Mouse (Mus musculus) stomach, embryonic 14.5 days (tissue): ENCODE results near the gene Nrros. TPM values are rescaled to one million over a fixed set of nuclear protein-coding genes. Genes with fewer than 3 reads are reported as not detected.
"Not testable (repeated sequence)": the region's sequence is repeated elsewhere in the genome, so short reads cannot be mapped to it uniquely, and the experiment has no call there.

Experiments used
- ATAC-seq: fragments of 200-750 bp; cut with Nextera tagmentation; 2 replicates; pipeline ENCODE4 v1.8.0; 2017; ENCODE audit warnings: low read depth, moderate TSS enrichment; ENCODE audit not compliant: insufficient number of reproducible peaks, insufficient read depth, low FRiP score
- H3K27ac ChIP-seq: fragments of 300-500 bp; sonication (generic); 2 replicates; pipeline ENCODE4 v1.5.1; 2014; ENCODE audit warnings: mild to moderate bottlenecking, low read length, moderate library complexity, mixed read lengths
- H3K27me3 ChIP-seq: fragments of 300-500 bp; sonication (generic); 2 replicates; pipeline ENCODE4 v1.6.1; 2014; ENCODE audit warnings: low read length, control low read depth, mixed read lengths; ENCODE audit not compliant: control insufficient read depth, insufficient read depth
- H3K36me3 ChIP-seq: fragments of 300-500 bp; sonication (generic); 2 replicates; pipeline ENCODE4 v1.6.1; 2014; ENCODE audit warnings: mild to moderate bottlenecking, control low read depth, low read length, moderate library complexity, mixed read lengths; ENCODE audit not compliant: control insufficient read depth, insufficient read depth
- H3K4me1 ChIP-seq: fragments of 300-500 bp; sonication (generic); 2 replicates; pipeline ENCODE4 v1.6.1; 2014; ENCODE audit warnings: low read length, control low read depth, mixed read lengths; ENCODE audit not compliant: control insufficient read depth, insufficient read depth
- H3K4me2 ChIP-seq: fragments of 300-500 bp; sonication (generic); replicated peaks from 2 replicates; pipeline ENCODE4 v1.6.1; 2014; ENCODE audit warnings: low read depth, low read length, control low read depth
- H3K4me3 ChIP-seq: fragments of 300-500 bp; sonication (generic); 2 replicates; pipeline ENCODE4 v1.5.1; 2014; ENCODE audit warnings: low read depth, low read length, control low read depth
- H3K9ac ChIP-seq: fragments of 300-500 bp; sonication (generic); replicated peaks from 2 replicates; pipeline ENCODE4 v1.6.1; 2014; ENCODE audit warnings: low read depth, mild to moderate bottlenecking, control low read depth, low read length, moderate library complexity, mixed read lengths
- H3K9me3 ChIP-seq: fragments of 300-500 bp; sonication (generic); 2 replicates; pipeline ENCODE4 v1.6.1; 2016; ENCODE audit warnings: low read depth, low read length, control low read depth; ENCODE audit not compliant: control insufficient read depth
- WGBS: fragments of 180-500 bp; shearing (Covaris S2); extraction: QIAGEN DNeasy Blood & Tissue Kit; methylation state at CpG from one replicate; pipeline ENCODE4 v1.1.7; 2014; 5-methylcytosine and 5-hydroxymethylcytosine counted together
- polyA plus RNA-seq: library from polyadenylated mRNA; unstranded; fragments of >200 nt; fragmentation: Nextera tagmentation; extraction: Ambion mirVana; gene quantifications from 2 replicates; pipeline ENCODE4 v1.2.1, GENCODE M21; 2014

Gene Nrros
- polyA plus RNA-seq, 1 experiment from 2014 or later = 16.0 TPM

DNA sequence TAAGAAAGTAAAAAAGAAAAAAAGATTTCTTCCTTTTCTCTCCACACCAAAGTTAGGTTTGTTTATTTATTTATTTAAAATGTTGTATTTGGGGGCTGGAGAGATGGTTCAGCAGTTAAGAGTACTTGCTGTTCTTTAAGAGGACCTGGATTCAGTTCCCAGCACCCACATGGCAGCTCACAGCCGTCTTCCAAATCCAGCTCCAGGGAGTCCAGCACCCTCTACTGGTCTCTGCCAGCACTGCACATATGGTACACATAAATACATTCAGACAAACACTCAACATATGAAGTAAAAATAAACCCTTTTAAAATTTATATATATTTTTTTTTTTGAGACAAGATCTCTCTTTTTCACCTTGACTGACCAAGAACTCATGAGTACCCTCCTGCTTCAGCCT lies 59.7 kb downstream of the Nrros start:
- ATAC-seq = no peak
- WGBS = 97% methylated on average over 1 of the region's 1 CpGs

GRCm38 (mm10) chr16:32102295-32102694 lies 63.1 kb downstream of the Nrros start:
- no peak overlapping the region for H3K4me2 ChIP-seq
- WGBS = 92% methylated on average over 13 of the region's 13 CpGs
- no peak for ATAC-seq
- H3K4me1 ChIP-seq = peaks cover 4% of the 10 kb centered on the region; the same call in 1 of the 2 replicates
- H3K9ac ChIP-seq = no peak overlapping the region
- H3K27ac ChIP-seq = no peak overlapping the region
- H3K36me3 ChIP-seq = peaks cover 12% of the 10 kb centered on the region; the same call in 1 of the 2 replicates
- no peak overlapping the region for H3K4me3 ChIP-seq
- no peaks in the 10 kb centered on the region for H3K9me3 ChIP-seq
- H3K27me3 ChIP-seq = no peaks in the 10 kb centered on the region

More for the DNA sequence above, 59.7 kb downstream of the Nrros start:
- Histone ChIP-seq H3K4me3 (no peak overlapping the region), H3K36me3 (peaks cover 18% of the 10 kb centered on the region; the same call in 1 of the 2 replicates), H3K27ac (no peak overlapping the region), H3K27me3 (no peaks in the 10 kb centered on the region), H3K9me3 (no peaks in the 10 kb centered on the region), H3K4me1 (no peaks in the 10 kb centered on the region), H3K4me2 (no peak overlapping the region), H3K9ac (no peak overlapping the region)

- Histone ChIP-seq H3K4me3 (peak within 1 kb of the TSS; percentile 83), H3K4me1 (peaks cover 4% of the 10 kb centered on the region; the same call in 1 of the 2 replicates), H3K9ac (peak within 1 kb of the TSS; percentile 78), H3K9me3 (no peaks in the 10 kb centered on the region), H3K36me3 (peaks cover 4% of the 10 kb centered on the region; the same call in 1 of the 2 replicates), H3K4me2 (peak within 1 kb of the TSS; percentile 80), H3K27me3 (no peaks in the 10 kb centered on the region), H3K27ac (peak within 1 kb of the TSS; percentile 61; the same call in 1 of the 2 replicates)
- ATAC-seq = peak; percentile 96
- WGBS = under 1% methylated on average over 34 of the region's 34 CpGs
These were observed 65.7 kb downstream of the Nrros start, which contains the start of the genes Pigx and Cep19 for GRCm38 (mm10) chr16:32099638-32100150. Gene Pigx (minus strand): TSS chr16:32099740. Gene Cep19 (plus strand): TSS chr16:32099800.

DNA sequence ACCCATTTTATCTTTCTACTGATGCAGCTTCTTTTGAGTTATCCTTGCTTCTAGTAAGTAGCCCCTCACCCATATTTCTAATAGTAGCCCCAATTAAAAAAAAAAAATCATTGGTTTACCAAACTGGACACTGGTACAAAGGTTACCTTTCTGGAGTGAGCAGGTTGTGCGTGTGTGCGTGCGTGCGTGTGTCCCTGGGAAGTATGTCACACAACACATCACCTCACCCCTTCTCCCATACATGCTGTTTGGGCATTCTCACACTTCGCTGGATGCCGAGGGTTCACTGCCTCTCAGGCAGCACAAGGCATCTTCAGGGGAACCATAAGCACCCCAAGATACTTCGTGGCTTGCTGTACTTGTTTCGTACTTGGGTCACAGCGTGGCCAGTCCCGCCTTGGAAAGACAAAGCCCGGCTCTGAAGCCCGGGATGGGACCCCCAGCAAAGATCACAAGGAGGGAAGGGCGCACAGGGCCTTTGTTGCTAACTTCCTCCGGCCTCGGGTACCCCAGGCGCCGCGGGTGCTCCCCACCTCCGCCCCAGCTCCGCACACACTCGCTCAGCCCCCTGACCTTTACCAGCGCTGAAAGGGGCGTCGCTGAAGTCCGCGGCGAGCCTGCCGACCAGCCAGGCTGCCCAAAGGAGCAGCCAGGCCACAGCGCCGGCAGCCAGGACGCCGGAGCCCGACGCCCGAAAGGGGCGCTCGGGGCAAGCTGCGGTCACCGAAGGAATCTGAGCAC lies 66.3 kb downstream of the Nrros start:
- Histone ChIP-seq H3K4me2 (peak overlapping the region; percentile 80), H3K27me3 (no peaks in the 10 kb centered on the region), H3K4me1 (peaks cover 4% of the 10 kb centered on the region; the same call in 1 of the 2 replicates), H3K4me3 (peak overlapping the region; percentile 83), H3K9me3 (no peaks in the 10 kb centered on the region), H3K27ac (peak overlapping the region; percentile 61; the same call in 1 of the 2 replicates), H3K36me3 (peaks cover 4% of the 10 kb centered on the region; the same call in 1 of the 2 replicates), H3K9ac (peak overlapping the region; percentile 78)
- ATAC-seq = peak; percentile 76
- under 1% methylated on average over 37 of the region's 39 CpGs for whole genome bisulfite sequencing

DNA sequence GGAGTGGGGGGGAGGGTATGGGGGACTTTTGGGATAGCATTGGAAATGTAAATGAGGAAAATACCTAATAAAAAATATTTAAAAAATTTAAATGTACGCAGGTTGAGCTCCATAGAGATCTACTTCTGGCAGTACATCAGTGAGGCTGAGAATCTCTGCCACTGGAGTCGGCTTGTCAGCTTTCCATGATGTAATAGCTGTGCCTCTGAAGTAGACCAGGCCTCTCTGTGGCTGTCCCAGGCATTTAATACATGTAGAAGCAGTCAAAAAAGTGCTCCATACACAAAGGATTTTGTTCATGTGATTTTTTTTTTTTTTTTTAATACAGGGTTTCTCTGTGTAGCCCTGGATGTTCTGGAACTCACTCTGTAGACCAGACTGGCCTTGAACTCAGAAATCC lies 67.6 kb downstream of the Nrros start:
- H3K4me2 ChIP-seq, H3K9ac ChIP-seq, H3K4me3 ChIP-seq, H3K4me1 ChIP-seq, H3K27ac ChIP-seq, ATAC-seq, H3K27me3 ChIP-seq, H3K36me3 ChIP-seq, H3K9me3 ChIP-seq: not testable (repeated sequence)
- WGBS = 84% methylated on average over 2 of the region's 2 CpGs

Other genes with a start within 250 kb of the Nrros start
- 0.63 and 0.68 TPM in 2 replicates for gene Pigz, start 231.7 kb downstream of the Nrros start, polyA plus RNA-seq
- gene 0610012G03Rik, start 217.1 kb downstream of the Nrros start, polyA plus RNA-seq = 91.4 and 97.6 TPM in 2 replicates
- 115 and 116 TPM in 2 replicates for gene Ncbp2, start 217.1 kb downstream of the Nrros start, polyA plus RNA-seq
- 10.8 and 11.5 TPM in 2 replicates for gene Senp5, start 162.3 kb downstream of the Nrros start, polyA plus RNA-seq
- gene Pak2, start 86.3 kb downstream of the Nrros start, polyA plus RNA-seq = 40.1 and 42.2 TPM in 2 replicates
- 111 and 125 TPM in 2 replicates for gene Pigx, start 65.9 kb downstream of the Nrros start, polyA plus RNA-seq
- gene Cep19, start 65.8 kb downstream of the Nrros start, polyA plus RNA-seq = 30.0 and 32.3 TPM in 2 replicates
- 0.35 TPM in 1 of 2 replicates, not detected in the other for gene Bex6, start 14.2 kb upstream of the Nrros start, polyA plus RNA-seq
- 8.0 and 8.9 TPM in 2 replicates for gene Fbxo45, start 81.6 kb upstream of the Nrros start, polyA plus RNA-seq
- 19.7 and 21.3 TPM in 2 replicates for gene Wdr53, start 81.6 kb upstream of the Nrros start, polyA plus RNA-seq
- not detected in 2 replicates for gene Smco1, start 105.9 kb upstream of the Nrros start, polyA plus RNA-seq
- gene Rnf168, start 111.9 kb upstream of the Nrros start, polyA plus RNA-seq = 28.0 and 28.3 TPM in 2 replicates
- 28.4 and 32.4 TPM in 2 replicates for gene Ubxn7, start 166.7 kb upstream of the Nrros start, polyA plus RNA-seq
- not detected in 2 replicates for gene Tm4sf19, start 234.9 kb upstream of the Nrros start, polyA plus RNA-seq